Mouse (Mus musculus): ENCODE measurements around the gene Ccdc57. TPM values are rescaled to one million over a fixed set of nuclear protein-coding genes. Genes with fewer than 3 reads are reported as not detected.
A peak's percentile ranks its signal among the peaks of the same experiment; 100 is the strongest.
"Not testable (repeated sequence)": the region's sequence is repeated elsewhere in the genome, so short reads cannot be mapped to it uniquely, and the experiment has no call there.

Gene Ccdc57
- total RNA-seq, 2 experiments from 2014 or later: 8.4 to 10.8 TPM

- no peak for DNase-seq
Measured at GRCm38 (mm10) chr11:120850331-120851030, 82.2 kb downstream of the Ccdc57 start.

DNA sequence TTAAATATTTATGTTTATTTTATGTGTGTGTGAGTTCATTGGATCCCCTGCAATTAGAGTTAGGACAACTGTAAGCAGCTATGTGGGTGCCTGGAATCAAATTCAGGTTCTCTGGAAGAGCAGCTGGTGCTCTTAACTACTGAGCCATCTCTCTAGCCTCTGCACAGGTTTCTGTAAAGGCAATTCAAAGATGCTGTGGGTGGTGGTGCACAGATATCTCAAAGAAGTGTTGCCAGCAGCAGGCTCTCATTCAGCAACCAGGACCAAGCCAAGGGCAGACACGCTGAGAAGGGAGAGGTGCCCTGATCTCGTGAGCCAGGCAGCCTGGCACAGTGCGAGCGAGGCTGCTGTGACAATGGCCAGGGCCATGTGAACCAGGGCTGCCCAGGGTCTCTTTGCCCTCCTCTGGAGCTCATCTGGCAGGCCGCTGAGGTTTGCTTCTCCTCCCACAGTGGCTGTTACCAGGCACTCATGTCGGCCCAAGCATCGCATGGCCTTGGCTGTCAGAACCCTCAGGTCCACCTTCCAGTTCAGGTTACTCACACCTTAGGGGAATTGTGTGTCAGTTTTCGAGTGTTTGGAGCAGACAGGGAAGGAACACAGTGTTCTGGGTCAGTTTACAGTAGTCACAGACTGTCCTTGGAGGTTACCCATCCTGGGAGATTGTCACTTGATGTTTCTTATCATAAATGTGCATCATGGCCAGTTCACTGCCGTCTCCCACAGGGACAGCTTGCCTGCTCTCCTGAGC is 85.8 kb downstream of the Ccdc57 start:
- no peak for DNase-seq

GRCm38 (mm10) chr11:120844329-120844728 is 88.3 kb downstream of the Ccdc57 start:
- DNase-seq: no peak

- no peak for DNase-seq
Measured at GRCm38 (mm10) chr11:120833555-120834280, 99.0 kb downstream of the Ccdc57 start.

DNA sequence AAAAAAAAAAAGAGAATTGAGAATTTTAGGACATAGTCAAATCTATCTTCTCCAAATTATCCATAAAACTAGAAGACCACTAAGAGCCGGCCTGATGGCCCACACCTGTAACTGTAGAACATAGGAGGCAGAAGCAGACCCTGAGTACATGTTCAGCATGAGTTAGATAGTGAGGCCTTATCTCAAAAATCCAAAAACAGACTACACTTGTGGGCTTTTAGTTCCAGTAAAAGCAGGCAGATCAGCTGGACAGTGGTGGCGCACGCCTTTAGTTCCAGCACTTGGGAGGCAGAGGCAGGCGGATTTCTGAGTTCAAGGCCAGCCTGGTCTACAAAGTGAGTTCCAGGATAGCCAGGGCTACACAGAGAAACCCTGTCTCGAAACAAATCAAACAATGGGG is 99.7 kb downstream of the Ccdc57 start:
- DNase-seq: not testable (repeated sequence)

DNA sequence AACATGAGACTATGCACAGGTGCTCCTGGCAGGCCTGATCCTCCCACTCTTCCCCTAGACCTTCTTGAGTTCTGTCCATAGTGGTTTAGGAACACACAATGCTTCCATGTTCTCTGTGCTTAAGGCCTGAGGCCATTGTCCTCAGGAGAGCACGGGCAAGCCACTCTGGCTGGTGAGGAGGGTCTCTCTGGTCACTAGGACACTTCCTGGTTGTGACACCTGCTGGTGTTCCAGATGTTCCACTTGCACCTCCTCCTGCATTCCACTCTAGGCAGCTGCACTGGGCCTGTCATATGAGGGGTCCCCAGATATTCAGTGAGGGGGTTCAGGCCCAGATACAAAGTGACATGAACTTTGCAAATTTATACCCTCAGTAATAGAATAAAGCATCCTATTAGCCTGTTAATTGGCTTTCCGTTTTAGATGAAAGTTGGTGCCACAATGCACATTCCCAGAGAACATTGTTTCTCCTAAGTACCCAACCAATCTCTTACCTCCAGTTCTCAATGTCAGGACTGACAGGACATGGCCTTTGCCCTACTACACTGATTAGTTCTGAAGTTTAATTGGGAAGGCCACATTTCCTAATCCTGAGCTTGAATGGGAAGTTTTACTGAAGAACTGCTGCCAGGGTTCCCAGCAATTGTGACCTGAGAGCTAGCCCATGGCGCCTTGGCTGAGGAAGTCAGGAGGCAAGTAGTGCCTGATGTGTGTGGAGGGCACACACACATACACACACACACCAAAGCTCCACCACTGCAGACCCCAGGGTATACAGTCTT is 100.8 kb downstream of the Ccdc57 start:
- DNase-seq: no peak

DNA sequence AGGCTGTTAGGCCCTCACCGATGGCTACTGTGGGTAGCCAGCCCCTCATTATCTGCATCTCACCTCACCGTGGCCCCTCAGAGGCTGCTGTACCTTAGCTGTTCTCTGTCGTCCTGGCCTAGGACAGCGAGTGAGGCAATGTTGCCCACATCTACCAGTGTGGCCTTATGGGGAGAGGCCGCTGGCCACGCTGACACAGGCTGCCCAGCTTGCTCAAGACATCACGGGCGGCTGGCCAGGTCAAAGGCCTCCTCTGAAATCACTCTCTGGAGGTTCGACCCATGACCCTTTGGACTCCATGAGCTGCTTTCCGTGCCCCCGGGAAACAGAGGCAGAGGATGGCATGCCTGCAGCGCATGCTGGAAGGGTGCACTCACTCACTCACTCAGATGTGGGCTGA is 102.0 kb downstream of the Ccdc57 start:
- DNase-seq: peak; percentile 74

- no peak for DNase-seq
Measured at GRCm38 (mm10) chr11:120829757-120830532, 102.7 kb downstream of the Ccdc57 start.

DNA sequence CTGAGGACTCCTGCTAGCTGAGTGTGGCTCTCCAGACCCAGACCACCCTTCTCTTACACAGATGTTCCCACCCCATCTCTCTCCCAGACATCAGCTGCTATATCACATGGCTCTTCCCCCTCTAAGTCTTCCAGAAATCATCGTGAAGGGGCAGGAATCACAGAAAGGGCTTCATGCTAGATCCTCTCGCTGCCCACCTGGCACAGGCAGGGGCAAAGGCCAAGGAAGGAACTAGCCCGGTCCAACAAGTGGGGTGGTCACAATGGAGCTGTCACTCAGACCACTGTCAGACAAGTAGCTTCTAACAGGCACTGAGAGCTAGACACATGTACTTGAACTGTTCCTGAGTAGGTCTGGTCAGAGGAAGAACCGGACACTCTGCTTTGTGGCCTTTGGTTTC is 104.3 kb downstream of the Ccdc57 start:
- DNase-seq: no peak

DNA sequence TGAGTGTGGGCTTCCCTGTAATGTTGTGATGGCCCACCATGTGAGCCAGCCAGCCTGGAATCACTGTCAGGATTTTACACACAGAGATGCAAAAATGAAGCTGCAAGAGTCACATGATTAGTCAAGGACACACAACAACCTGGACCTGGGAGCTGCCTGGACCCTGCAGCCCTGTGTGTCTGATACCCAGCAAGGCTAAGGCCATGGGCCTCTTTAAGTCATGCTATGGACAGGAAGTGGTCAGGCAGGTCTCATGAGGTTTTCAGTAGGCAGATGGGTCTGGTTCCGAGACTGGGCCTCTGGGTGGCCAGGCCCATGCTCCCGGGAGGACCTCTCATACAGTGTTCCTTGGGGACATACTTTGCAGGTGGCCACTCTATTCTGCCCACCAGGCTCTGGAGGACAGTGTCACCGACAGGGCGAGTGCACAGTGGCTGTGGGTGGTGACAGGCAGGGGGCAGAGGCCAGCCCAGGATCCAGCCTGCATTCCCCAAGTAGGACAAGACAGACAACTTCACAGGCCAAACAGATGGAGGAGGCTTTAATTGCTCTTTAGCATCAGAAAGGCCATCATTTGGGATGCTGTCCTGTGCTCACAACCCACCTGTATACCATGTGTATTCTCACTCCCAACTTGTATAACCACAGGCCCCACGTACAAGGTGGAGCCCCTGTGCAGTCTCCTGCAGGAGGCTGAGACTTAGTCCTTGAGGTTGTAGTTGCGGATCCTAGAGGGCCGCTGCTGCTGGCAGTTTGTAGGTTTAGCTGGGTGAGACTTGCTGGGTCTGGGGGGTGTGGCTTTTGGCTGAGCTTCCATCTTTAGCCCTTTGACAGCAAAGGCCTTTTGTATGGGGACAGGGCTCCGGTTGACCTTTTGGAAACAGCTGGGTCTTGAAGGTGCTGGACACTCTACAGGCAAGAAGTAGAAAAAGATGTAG is 106.4 kb downstream of the Ccdc57 start:
- no peak for DNase-seq

- DNase-seq: no peak
Measured at GRCm38 (mm10) chr11:120825289-120825863, 107.3 kb downstream of the Ccdc57 start.

DNA sequence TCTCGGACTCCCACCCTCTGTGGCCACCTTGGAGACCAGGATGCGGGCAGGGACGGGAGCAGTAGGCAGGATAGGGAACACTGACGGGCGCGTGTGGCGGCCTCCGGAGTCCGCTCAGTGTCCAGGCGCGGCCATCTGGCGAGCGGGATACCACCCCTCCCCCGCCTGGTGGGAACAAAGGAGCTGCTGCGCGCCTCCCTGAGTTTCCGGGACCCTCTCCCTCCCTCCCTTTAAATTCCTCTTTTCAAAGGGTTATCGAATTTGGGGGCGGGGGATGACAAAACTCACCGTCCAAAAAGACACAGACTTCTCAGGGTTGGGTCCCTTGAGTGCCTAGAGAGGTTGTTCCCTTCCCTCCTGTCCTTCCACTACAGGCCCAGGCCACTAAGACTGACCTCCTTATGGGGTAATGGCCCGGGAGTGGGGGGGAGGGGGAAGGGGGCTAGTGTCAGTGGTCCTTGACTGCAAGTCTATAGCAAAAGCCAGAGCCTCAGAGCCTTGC is 107.8 kb downstream of the Ccdc57 start:
- DNase-seq: no peak

GRCm38 (mm10) chr11:120823956-120824786 is 108.5 kb downstream of the Ccdc57 start, which contains the start of gene Fasn:
Fasn (minus strand) TSS chr11:120824547.
- DNase-seq: peak; percentile 97

DNA sequence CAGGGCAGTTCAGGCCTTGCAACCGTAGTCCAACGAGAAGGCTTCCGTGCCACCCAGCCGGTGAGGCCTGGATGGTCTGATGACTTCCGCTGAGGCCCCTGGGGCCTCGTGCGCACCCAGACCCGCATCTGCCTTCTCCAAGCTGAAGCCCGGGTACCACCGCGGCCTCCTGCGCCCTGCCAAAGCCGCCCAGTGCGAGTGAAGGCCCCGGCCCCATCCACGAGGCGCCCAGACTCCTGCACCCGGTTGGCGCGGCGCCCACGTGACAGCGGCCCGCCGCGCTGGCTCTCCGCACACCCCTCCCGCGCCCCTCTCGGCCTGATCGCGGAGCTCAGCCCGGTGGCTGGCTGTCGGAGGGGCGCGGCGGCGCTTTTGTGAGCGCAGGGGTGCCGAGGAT is 109.1 kb downstream of the Ccdc57 start:
- peak; percentile 78 for DNase-seq

GRCm38 (mm10) chr11:120822831-120823550 is 109.7 kb downstream of the Ccdc57 start:
- peak; percentile 61 for DNase-seq

DNA sequence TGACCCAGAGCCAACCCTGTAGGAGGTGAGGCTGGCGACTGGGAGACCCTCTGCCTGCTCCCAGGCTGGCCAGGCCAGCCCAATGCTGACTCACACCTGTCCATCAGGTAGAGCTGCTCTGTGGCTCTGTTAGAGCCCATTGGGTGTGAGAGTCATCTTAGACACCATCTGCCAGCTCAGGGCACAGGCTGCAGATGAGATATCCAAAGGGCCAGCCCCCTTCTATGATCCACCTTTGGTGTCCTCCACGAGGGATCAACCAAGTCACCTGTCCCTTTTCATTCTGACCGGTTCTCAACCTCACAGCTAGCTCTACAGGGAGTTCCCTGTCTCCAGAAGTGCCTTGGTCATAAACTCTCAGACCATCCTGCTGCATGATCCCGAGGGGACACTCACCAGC is 110.4 kb downstream of the Ccdc57 start:
- no peak for DNase-seq

GRCm38 (mm10) chr11:120821076-120821922 is 111.4 kb downstream of the Ccdc57 start:
- DNase-seq: no peak
